Mouse (Mus musculus) frontal cortex, postnatal 14 days (tissue): ENCODE data around the gene Faap24.

Experiments used
- DNase-seq, 2 experiments: peaks; one replicate each; pipeline ENCODE4 v3.0.0; 2022; ENCODE audit warnings: low spot score in 2 of 2

Faap24 gene

GRCm38 (mm10) chr7:35396542-35397168 lies at the start of gene Faap24, which contains the start of gene Cep89:
TSS of gene Faap24 (minus strand) at chr7:35396836.
TSS of gene Cep89 (plus strand) at chr7:35397035.
- DNase-seq, result peak; percentile 96

- DNase-seq, result no peak
These were observed 38.6 kb upstream of the Faap24 start for GRCm38 (mm10) chr7:35435266-35435665.

- DNase-seq, result no peak
These were observed 31.5 kb upstream of the Faap24 start for GRCm38 (mm10) chr7:35428146-35428545.

GRCm38 (mm10) chr7:35423071-35423470 lies 26.4 kb upstream of the Faap24 start:
- DNase-seq, result no peak

GRCm38 (mm10) chr7:35416654-35416948 lies 20.0 kb upstream of the Faap24 start:
- DNase-seq, result no peak

GRCm38 (mm10) chr7:35415801-35416653 lies 19.4 kb upstream of the Faap24 start:
- no peak for DNase-seq

- no peak for DNase-seq
These were observed 18.6 kb upstream of the Faap24 start for GRCm38 (mm10) chr7:35415226-35415625.

- no peak for DNase-seq
These were observed 4.5 kb upstream of the Faap24 start for GRCm38 (mm10) chr7:35401169-35401568.

- DNase-seq, result peak in 1 of 2 experiments; percentile 10
These were observed 741 bp downstream of the Faap24 start for GRCm38 (mm10) chr7:35395734-35396456.

GRCm38 (mm10) chr7:35392935-35393334 lies 3.7 kb downstream of the Faap24 start:
- DNase-seq, result no peak

- no peak for DNase-seq
These were observed 7.9 kb downstream of the Faap24 start for GRCm38 (mm10) chr7:35388694-35389093.

GRCm38 (mm10) chr7:35386525-35386952 lies 10.1 kb downstream of the Faap24 start:
- DNase-seq, result no peak

- no peak for DNase-seq
These were observed 13.8 kb downstream of the Faap24 start for GRCm38 (mm10) chr7:35382706-35383353.

- DNase-seq, result no peak
These were observed 14.8 kb downstream of the Faap24 start for GRCm38 (mm10) chr7:35381861-35382260.

GRCm38 (mm10) chr7:35380351-35380750 lies 16.3 kb downstream of the Faap24 start:
- DNase-seq, result no peak

- no peak for DNase-seq
These were observed 17.0 kb downstream of the Faap24 start for GRCm38 (mm10) chr7:35379492-35380119.

GRCm38 (mm10) chr7:35376623-35377022 lies 20.0 kb downstream of the Faap24 start:
- no peak for DNase-seq

- DNase-seq, result no peak
These were observed 22.4 kb downstream of the Faap24 start for GRCm38 (mm10) chr7:35374265-35374664.

- DNase-seq, result no peak
These were observed 23.3 kb downstream of the Faap24 start for GRCm38 (mm10) chr7:35373146-35373989.

GRCm38 (mm10) chr7:35372483-35373017 lies 24.1 kb downstream of the Faap24 start:
- DNase-seq, result no peak
